Mouse (Mus musculus): ENCODE data around the gene Slc6a1. TPM values are rescaled to one million over a fixed set of nuclear protein-coding genes. Genes with fewer than 3 reads are reported as not detected.

Slc6a1 gene
- total RNA-seq (2015; ENCODE audit: low replicate concordance) (not detected in 2 replicates), total RNA-seq (2017; ENCODE audit: low replicate concordance) (not detected in 2 replicates)

- no peak for ATAC-seq (replicated peaks; ENCODE audit: low FRiP score, poor library complexity, severe bottlenecking)
Observed at GRCm38 (mm10) chr6:114282469-114283277, at the start of gene Slc6a1. Slc6a1 (plus strand) TSS chr6:114282635.

- ATAC-seq (replicated peaks; ENCODE audit: low FRiP score, poor library complexity, severe bottlenecking): no peak
Observed at GRCm38 (mm10) chr6:114238892-114239644, 43.4 kb upstream of the Slc6a1 start.

- ATAC-seq (replicated peaks; ENCODE audit: low FRiP score, poor library complexity, severe bottlenecking): no peak
Observed at GRCm38 (mm10) chr6:114245665-114246064, 36.8 kb upstream of the Slc6a1 start.

GRCm38 (mm10) chr6:114250311-114250710, 32.1 kb upstream of the Slc6a1 start:
- peak; percentile 73; the same call in 1 of the 2 replicates for ATAC-seq (replicated peaks; ENCODE audit: low FRiP score, poor library complexity, severe bottlenecking)

- no peak for ATAC-seq (replicated peaks; ENCODE audit: low FRiP score, poor library complexity, severe bottlenecking)
Observed at GRCm38 (mm10) chr6:114254927-114255326, 27.5 kb upstream of the Slc6a1 start.

GRCm38 (mm10) chr6:114257762-114258361, 24.6 kb upstream of the Slc6a1 start:
- no peak for ATAC-seq (replicated peaks; ENCODE audit: low FRiP score, poor library complexity, severe bottlenecking)

- ATAC-seq (replicated peaks; ENCODE audit: low FRiP score, poor library complexity, severe bottlenecking): no peak
Observed at GRCm38 (mm10) chr6:114258661-114259193, 23.7 kb upstream of the Slc6a1 start.

GRCm38 (mm10) chr6:114261609-114262008, 20.8 kb upstream of the Slc6a1 start:
- no peak for ATAC-seq (replicated peaks; ENCODE audit: low FRiP score, poor library complexity, severe bottlenecking)

- ATAC-seq (replicated peaks; ENCODE audit: low FRiP score, poor library complexity, severe bottlenecking): no peak
Observed at GRCm38 (mm10) chr6:114264010-114264409, 18.4 kb upstream of the Slc6a1 start.

- no peak for ATAC-seq (replicated peaks; ENCODE audit: low FRiP score, poor library complexity, severe bottlenecking)
Observed at GRCm38 (mm10) chr6:114264426-114264825, 18.0 kb upstream of the Slc6a1 start.

GRCm38 (mm10) chr6:114266273-114266672, 16.2 kb upstream of the Slc6a1 start:
- no peak for ATAC-seq (replicated peaks; ENCODE audit: low FRiP score, poor library complexity, severe bottlenecking)

- no peak for ATAC-seq (replicated peaks; ENCODE audit: low FRiP score, poor library complexity, severe bottlenecking)
Observed at GRCm38 (mm10) chr6:114267979-114268378, 14.5 kb upstream of the Slc6a1 start.

GRCm38 (mm10) chr6:114269589-114269988, 12.8 kb upstream of the Slc6a1 start:
- ATAC-seq (replicated peaks; ENCODE audit: low FRiP score, poor library complexity, severe bottlenecking): no peak

GRCm38 (mm10) chr6:114270799-114271198, 11.6 kb upstream of the Slc6a1 start:
- no peak for ATAC-seq (replicated peaks; ENCODE audit: low FRiP score, poor library complexity, severe bottlenecking)

- ATAC-seq (replicated peaks; ENCODE audit: low FRiP score, poor library complexity, severe bottlenecking): no peak
Observed at GRCm38 (mm10) chr6:114272279-114272678, 10.2 kb upstream of the Slc6a1 start.

GRCm38 (mm10) chr6:114273997-114274728, 8.3 kb upstream of the Slc6a1 start:
- no peak for ATAC-seq (replicated peaks; ENCODE audit: low FRiP score, poor library complexity, severe bottlenecking)

- ATAC-seq (replicated peaks; ENCODE audit: low FRiP score, poor library complexity, severe bottlenecking): no peak
Observed at GRCm38 (mm10) chr6:114275800-114276199, 6.6 kb upstream of the Slc6a1 start.

GRCm38 (mm10) chr6:114283278-114283770, 889 bp downstream of the Slc6a1 start:
- ATAC-seq (replicated peaks; ENCODE audit: low FRiP score, poor library complexity, severe bottlenecking): no peak

- ATAC-seq (replicated peaks; ENCODE audit: low FRiP score, poor library complexity, severe bottlenecking): no peak
Observed at GRCm38 (mm10) chr6:114283927-114284703, 1.7 kb downstream of the Slc6a1 start.
